Mouse (Mus musculus) cerebellum, adult 11 months (tissue): ENCODE data around the gene Sult2a4.
"Not testable (repeated sequence)": the region's sequence is repeated elsewhere in the genome, so short reads cannot be mapped to it uniquely, and the experiment has no call there.

Experiments
- DNase-seq: peaks from one replicate; pipeline ENCODE4 v3.0.0; 2022

The Sult2a4 gene

GRCm38 (mm10) chr7:13989507-13989906, at the start of gene Sult2a4:
Gene Sult2a4, minus strand, starts transcription at chr7:13989607.
- DNase-seq = not testable (repeated sequence)

GRCm38 (mm10) chr7:14030831-14031230, 41.4 kb upstream of the Sult2a4 start:
- not testable (repeated sequence) for DNase-seq

GRCm38 (mm10) chr7:14013083-14013482, 23.7 kb upstream of the Sult2a4 start:
- no peak for DNase-seq

DNA sequence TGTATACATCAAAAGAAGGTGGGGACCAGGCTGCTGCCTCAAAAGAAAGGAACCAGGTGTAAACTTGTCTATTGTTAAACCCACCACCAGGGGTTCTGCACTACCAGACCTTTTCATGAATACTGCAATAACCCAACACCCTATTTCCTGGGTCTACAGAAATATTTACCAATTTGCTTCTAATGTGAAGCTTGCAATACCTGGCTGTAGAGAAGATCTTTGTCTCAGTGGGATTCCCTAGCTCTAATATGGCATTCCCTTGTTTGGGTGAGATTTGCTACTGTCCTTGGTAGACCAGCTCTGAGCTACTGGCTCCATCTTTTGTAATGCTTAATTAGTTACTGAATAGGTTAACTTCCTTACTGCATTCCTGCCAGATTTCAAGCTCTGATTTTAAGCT, 21.3 kb upstream of the Sult2a4 start:
- not testable (repeated sequence) for DNase-seq
